Mouse (Mus musculus): Measurements from ENCODE around the gene Strip2.

GRCm38 (mm10) chr6:29946568-29946967 lies 29.8 kb downstream of the Strip2 start:
- TF ChIP-seq E2F4 (IDR thresholded peaks at IDR 0.05; ENCODE audit: insufficient read depth) (no peak), MAX (IDR thresholded peaks at IDR 0.05; ENCODE audit: low read depth) (no peak), POLR2A (IDR thresholded peaks at IDR 0.05; ENCODE audit: insufficient read length, low read depth) (no peak)
